Mouse (Mus musculus) stomach, postnatal 0 days (tissue): ENCODE measurements around the gene Npas2.

ENCODE experiments used
- CTCF ChIP-seq: IDR thresholded peaks from 2 replicates; pipeline ENCODE4 v1.5.1; 2016; ENCODE audit warnings: antibody characterized with exemption, low read depth, mild to moderate bottlenecking, moderate library complexity
- EP300 ChIP-seq: optimal IDR thresholded peaks from 2 replicates; pipeline ENCODE3; 2016; ENCODE audit warnings: antibody characterized with exemption

GRCm38 (mm10) chr1:39280391-39280790, 86.9 kb downstream of the Npas2 start:
- TF ChIP-seq CTCF: no peak
- no peak for TF ChIP-seq EP300
